Mouse (Mus musculus) ovary, postnatal 10 days (tissue): ENCODE results near the gene Agpat2.

Experiments
- DNase-seq: peaks from one replicate; pipeline ENCODE4 v3.0.0; 2022; ENCODE audit warnings: low spot score

Gene Agpat2

DNA sequence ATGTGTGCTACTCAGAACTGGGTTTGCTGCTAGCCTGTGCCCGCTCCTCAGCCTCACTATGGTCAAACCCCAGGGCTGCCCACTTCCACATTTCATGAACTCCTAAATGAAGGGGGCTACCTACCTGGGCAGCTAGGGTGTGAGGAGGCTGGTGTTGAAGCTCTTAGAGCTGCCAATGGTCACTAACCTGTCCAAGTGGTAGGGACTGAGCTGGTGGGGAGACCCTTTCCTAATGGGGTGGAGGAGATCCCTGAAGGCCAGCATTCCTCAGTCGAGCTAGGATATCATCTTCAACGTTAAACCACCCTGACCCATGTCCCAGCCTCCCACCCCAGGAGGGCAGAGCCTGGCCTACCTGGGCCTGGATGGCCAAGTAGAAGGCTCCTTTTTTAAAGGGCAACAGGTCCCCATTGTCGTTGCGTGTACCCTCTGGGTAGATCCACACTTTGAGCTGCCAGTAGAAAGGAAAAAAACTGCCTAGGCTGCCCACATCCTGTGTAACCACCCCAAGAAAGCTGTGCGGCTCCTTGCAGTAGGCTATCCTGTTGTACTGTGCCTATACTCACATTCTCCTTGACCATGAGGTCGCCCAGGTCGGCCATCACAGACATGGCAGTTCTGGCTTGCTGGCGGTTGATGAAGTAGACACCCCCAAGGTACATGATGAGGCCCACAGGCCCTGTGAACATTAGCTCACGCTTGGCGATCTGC is 8.3 kb downstream of the Agpat2 start:
- DNase-seq, result no peak

DNA sequence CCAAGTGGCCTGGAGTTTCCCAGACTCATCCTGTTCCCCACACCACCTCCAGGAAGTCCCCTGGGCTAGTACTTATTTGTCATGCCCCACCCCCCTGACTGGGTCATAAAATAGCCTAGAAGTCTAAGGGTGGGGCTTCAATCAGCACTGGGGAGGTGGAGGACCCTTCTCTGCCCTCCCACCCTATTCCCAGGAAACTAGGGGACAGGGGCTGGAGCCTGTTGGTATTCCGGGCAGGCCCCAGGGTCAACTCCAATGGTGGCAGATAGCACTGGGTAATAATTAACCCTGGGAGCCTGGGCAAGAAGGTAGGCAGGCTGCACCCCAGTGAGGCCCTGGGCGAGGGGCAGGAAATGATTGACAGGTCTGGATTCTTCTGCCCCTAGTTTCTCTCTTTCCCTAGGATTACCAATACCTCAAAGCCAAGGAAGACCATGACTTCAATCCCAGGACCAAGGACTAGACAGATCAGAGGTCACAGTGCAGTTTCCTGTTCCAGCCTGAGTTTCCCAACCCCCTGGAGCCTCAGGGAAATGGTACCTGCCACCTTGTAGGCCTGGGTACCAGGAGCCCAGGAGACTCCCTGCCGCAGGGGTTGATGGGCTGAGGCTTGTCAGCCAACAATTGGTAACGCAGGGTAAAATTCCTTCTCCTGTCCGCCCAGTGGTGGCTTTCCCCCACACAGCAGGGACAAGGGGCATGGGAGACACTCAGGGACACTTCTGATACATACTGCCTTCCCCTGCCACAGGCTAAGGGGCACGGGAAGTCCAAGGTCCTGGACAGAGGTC is 9.1 kb downstream of the Agpat2 start:
- no peak for DNase-seq

DNA sequence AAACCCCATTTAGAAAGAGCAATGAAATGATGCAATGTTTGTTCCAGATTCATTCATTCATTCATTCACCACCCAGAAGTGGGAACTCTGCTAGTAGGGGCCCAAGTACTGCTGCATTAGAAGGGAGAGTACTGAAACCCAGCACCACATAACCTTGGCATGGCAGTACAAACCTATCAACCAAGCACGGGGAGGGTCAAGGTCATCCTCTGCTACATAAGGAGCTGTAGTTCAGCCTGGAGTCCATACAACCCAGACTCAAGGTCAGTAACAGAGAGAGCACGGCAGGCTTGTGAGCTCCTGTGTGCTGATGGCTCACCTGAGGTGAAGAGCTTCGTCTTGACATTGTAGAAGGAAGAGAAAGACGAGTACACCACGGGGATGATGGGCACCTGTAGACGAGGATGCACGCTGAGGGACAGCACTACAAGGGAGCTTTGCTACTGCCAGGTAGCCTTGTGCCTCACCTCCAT is 9.7 kb downstream of the Agpat2 start:
- DNase-seq, result no peak

DNA sequence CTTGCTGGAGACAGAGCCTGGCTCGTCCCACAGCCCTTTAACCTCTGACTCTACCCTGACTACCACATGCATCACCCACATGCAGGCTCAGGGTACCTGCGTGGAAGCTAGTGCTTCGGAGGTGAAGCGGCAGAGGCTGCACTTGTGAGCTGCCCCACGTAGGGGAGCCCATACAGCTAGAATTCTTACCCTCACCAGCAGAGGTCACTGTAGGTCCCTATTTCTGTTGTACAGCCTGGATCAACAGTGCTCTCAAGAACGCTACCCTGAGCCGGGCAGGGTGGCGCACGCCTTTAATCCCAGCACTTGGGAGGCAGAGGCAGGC is 10.2 kb downstream of the Agpat2 start:
- no peak for DNase-seq

DNA sequence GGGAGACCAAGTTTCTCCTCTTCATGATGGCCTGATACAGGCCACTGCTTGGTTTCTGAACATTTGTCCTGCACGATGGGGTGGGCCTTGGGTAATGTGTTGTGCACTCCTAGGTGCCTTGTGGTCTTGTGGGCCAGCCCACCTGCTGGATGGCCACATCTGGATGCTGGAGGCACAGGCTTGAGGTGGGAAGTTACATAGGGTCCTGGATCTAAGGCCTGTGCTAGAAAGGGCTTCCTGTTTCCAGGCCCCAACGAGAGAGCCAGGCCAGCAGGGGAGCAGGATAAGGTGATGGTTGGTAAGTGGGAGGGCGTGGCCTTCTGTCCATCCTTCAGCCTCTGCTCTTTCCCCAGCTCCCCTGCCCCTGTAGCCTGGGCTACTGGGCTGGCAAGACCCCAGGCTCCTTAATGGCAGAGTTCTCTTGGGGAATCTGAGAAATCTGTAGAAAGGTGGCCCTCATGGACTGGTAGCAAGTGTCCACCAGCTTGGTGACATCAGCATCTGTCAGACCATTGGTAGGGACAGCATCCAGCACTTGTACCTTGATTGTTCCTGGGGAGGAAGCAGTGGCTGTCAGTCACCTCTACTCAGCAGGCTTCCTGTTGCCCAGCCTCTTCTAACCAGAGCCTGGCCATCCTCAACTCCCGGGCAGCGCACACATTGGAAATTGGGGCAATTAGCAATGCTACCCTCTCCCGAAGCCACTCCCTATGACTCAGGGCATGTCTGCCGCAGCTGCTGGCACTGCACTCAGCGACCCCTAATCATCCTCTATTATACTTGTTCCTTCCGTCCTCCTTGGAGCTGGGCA is 10.8 kb downstream of the Agpat2 start:
- no peak for DNase-seq

GRCm38 (mm10) chr2:26591416-26591815 is 12.8 kb downstream of the Agpat2 start:
- DNase-seq, result no peak

- no peak for DNase-seq
These were observed 13.3 kb downstream of the Agpat2 start for GRCm38 (mm10) chr2:26590962-26591361.

DNA sequence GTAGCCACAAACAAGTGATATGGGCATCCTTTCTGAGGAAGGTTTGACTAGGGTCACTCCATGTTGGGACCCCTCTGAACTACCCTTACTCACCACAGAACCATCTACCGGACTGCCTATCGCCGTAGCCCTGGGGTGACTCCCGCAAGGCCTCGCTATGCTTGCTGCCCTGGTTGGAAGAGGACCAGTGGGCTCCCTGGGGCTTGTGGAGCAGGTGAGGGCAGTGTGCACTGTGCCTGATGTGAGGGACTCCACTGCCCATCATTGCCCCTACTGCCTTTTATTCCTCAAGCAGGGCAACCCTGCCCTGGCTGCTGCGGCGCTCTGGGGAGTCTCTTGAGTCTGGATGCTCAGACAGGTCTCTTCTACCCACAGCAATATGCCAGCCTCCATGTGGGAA is 13.9 kb downstream of the Agpat2 start:
- no peak for DNase-seq

DNA sequence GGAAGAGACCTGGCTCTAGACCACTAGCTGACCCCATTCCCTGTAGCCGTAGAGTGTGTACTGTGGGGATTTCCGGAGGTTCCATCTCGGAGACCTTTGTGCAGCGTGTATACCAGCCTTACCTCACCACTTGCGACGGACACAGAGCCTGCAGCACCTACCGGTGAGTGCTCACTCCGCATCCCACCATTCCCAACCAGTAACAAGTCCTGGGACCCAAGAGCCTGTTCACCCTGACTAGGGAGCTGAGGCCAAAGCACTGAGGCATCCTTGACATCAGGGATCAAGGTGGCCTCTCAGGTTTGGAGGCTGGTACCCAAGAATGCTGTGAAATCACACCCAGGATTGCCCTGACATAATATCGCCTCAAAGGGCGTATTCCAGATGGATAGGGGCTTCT is 14.9 kb downstream of the Agpat2 start:
- DNase-seq, result no peak

DNA sequence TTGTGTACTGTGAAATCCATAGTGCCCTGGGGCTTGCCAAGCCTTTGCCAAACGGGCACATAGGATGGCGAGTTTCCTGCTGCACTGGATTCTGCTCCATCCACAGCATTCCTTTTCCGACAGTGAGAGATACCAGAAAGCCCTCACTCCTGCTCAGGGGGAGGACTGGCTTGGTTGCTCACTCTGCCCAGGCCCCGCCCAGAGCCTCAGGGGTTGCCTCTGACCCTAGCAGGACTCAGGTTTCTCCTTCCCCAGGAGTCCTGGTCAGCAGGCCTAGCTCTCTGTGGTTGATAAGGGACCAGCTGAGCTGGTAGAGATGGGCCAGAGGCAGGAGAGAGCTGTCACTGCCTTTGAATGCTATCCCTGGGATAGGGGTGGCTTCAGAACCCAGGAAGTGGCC is 15.6 kb downstream of the Agpat2 start:
- DNase-seq, result no peak

DNA sequence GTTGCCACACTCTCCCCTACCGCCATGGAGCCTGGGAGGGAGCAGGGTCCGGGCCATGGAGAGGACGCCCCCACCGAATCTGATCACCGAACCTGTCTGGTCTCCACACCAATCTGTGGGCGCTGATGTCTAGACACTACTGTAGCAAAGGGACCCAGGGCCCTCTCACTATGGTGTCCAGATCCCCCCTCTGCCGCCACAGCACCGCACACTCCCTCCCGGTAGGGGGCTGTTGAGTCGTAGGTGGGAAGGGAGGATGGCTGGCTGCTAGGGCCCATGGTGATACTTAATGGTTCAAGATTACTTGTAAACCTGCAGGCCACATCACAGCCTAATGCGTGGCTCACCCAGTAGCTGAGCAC is 17.2 kb downstream of the Agpat2 start:
- no peak for DNase-seq

DNA sequence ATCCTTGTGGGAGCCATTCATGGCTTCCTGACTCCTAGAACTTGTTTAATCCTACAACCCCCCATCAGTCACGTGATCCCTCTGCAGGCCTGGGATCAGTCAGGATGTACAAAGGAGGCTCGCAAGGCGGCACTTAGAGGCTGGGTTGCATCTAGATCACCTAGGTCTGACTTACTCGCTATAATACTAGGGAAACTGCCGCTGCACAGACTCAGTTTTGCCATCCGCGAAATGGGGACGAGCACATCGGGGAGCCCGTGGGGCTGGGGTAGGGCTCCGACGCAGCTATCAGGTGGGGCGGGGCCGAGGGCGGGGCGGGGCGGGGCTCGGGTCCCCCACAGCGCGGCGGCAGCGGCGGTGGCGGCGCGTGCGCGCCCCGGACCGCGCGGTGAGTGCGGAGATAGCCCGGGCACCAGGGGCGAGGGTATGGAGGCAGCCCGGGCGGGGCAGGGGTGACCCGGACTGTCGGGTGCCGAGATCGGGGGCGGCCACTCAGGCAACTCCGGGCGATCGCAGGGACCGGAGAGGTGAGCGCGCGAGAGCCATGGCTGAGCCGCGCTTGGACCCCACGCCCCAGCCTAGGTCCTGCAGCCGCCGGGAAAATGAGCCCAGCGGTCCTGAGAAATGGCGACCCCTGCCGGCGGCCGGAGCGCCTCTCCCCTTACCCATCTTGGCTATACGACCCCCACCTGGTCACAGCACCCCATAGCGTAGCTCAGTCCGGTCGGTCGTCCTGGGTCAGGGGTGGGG is 17.7 kb downstream of the Agpat2 start, which contains the start of gene Gm20532:
Gene Gm20532, plus strand, starts transcription at position 346 of the 750 bp plus-strand sequence.
- DNase-seq, result peak; percentile 54

DNA sequence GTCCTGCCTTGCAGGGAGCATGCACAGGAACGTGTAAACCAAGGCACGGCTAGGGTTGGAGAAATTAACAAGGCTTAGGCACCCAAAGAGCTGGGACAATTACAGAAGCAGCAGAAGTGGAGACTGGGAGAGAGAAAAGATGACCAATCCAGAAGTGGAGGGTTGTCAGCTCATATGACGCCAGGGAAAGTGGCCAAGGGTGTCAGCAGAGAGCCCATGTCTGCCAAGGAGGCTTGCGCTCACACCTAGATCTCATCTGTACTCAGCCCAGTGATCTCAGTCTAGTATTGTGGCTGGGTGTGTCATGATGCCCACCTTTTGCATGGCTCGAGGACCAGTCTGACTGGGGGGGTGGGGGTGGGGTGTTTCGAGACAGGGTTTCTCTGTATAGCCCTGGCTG is 18.5 kb downstream of the Agpat2 start:
- no peak for DNase-seq

GRCm38 (mm10) chr2:26583640-26584039 is 20.6 kb downstream of the Agpat2 start:
- DNase-seq, result no peak

GRCm38 (mm10) chr2:26582741-26583140 is 21.5 kb downstream of the Agpat2 start:
- no peak for DNase-seq

DNA sequence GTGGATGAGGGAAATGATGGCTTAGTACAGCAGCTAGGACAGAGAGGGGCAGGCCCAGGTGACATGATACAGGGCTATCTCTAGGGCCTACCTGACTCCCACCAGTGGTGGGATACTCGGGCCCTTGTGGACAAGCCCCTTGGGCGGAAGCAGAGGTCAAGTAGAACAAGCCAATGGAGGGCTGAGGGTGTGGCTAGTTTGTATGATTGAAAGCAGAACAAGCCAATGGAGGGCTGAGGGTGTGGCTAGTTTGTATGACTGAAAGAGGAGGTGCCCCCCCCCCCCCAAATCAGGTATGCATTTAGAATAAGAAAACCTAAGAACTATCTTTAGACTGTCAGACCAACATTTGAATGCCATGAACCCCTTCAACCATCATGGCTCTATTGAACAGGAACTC is 22.0 kb downstream of the Agpat2 start:
- no peak for DNase-seq

DNA sequence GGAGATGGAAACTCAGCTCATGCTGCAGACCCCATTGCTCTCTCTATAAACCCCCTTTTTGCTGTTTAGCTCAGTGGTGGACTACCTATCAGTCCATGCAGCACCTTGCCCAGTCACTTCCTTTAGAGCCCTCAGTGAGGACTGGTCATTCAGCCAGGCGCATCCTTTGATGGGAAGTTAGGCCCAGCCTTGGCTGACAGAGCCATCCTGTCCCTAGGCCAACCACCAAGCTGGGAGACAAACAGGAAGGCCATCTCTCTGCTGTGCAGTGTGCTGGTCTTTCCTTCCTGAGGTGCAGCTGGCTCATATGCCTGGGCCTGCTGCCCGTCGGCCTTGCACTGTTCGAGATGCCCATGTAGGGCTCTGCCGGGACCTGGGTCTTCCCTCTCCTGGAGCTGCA is 23.5 kb downstream of the Agpat2 start:
- no peak for DNase-seq

- DNase-seq, result no peak
These were observed 24.5 kb downstream of the Agpat2 start, which contains the start of gene Egfl7 for GRCm38 (mm10) chr2:26579714-26580113. Gene Egfl7 (plus strand): TSS chr2:26580014.

DNA sequence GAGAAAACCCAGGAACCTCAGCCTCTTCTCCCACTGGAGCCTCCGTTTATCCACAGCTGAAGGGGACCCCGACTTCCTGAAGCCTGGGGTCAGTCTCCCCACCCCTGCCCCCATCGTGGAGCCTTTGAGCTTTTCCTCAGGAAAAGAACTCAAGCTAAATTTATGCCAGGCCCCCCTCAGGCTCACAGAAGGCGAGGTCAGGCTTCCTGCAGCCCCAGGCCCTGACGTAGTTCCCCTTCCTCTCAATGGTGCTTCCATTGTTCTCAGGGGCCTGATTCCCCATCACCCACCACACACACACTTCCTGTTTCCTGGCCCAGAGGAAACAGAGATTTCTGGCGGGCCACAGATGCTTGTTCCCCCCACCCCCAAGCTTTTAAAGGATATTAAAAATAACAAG is 25.8 kb downstream of the Agpat2 start:
- no peak for DNase-seq

GRCm38 (mm10) chr2:26576462-26576861 is 27.8 kb downstream of the Agpat2 start:
- DNase-seq, result no peak

- DNase-seq, result no peak
These were observed 28.4 kb downstream of the Agpat2 start for GRCm38 (mm10) chr2:26575865-26576264.

DNA sequence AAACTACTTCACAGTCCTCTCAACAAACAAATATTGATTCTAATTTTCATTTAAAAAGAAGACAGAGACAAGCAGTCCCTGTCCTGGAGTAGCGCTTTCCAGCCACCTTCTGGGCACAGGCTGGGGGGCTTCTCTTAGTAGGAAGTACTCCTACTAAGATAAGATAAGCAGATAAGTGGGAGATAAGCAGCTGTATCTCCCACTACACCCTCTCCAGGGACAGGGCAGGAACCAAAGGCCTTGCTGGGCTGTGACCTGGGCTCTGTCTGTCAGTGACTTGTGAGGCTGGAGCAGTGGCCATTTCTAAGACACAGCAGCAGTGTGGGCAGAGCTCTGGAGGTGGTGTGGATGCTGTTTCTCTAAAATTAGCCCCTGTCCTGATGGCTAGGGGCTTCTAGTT is 28.8 kb downstream of the Agpat2 start:
- no peak for DNase-seq
